8 mouse cellular contexts compared by ENCODE assay signal in genomic region chr8:84661961-84662571, GRCm38 (mm10). TPM values are rescaled to one million over a fixed set of nuclear protein-coding genes. Genes with fewer than 3 reads are reported as not detected.
DNase-seq lines count a peak whose midpoint lies in the region; ATAC-seq and TF ChIP-seq lines count a peak whose summit lies in the region.

No protein-coding gene starts in this region.

- TF ChIP-seq POLR2A in small intestine, adult 2 months (IDR thresholded peaks at IDR 0.05; ENCODE audit: low read depth, low read length) = no peak

- peak; percentile 2; the same call in 1 of the 2 replicates for ATAC-seq in forebrain, embryonic 15.5 days (replicated peaks)
- ATAC-seq in intestine, embryonic 14.5 days (replicated peaks; ENCODE audit: low FRiP score, low TSS enrichment, low read depth) = peak; percentile 0; the same call in 1 of the 2 replicates
- ATAC-seq in lung, embryonic 14.5 days (ENCODE audit: insufficient read depth) = 0 out of 2 replicates have a peak, but pooled peaks have one; percentile 4

- H3K36me3 ChIP-seq in forebrain, embryonic 15.5 days = no peaks in the 10 kb centered on the region
- H3K36me3 ChIP-seq in intestine, embryonic 14.5 days (ENCODE audit: control insufficient read depth, insufficient read depth, low read length) = no peaks in the 10 kb centered on the region
- H3K36me3 ChIP-seq in lung, embryonic 14.5 days (ENCODE audit: insufficient read depth) = no peaks in the 10 kb centered on the region
- H3K36me3 ChIP-seq in small intestine, adult 2 months (ENCODE audit: control insufficient read depth, insufficient read depth, low read length) = no peaks in the 10 kb centered on the region

- DNase-seq in layer of hippocampus, postnatal 10 days (ENCODE audit: low spot score in 2 of 2) = peak; percentile 61 to 67
- no peak for DNase-seq in layer of hippocampus, postnatal 14 days (ENCODE audit: low spot score in 2 of 2)
- DNase-seq in adrenal gland, adult 8-10 months = peak; percentile 60
- no peak for DNase-seq in intestine, embryonic 14.5 days (ENCODE audit: low spot score)
- peak; percentile 62 for DNase-seq in lung, embryonic 14.5 days
- no peak for DNase-seq in layer of hippocampus, adult 9-10 months (ENCODE audit: low spot score)

- WGBS in forebrain, embryonic 15.5 days = under 1% methylated on average over 61 of the region's 61 CpGs
- under 1% methylated on average over 61 of the region's 61 CpGs for WGBS in intestine, embryonic 14.5 days
- WGBS in lung, embryonic 14.5 days = under 1% methylated on average over 61 of the region's 61 CpGs
- WGBS in small intestine, adult 2 months = under 1% methylated on average over 61 of the region's 61 CpGs

- H3K4me2 ChIP-seq in forebrain, embryonic 15.5 days (replicated peaks) = peak overlapping the region; percentile 89
- peak overlapping the region; percentile 77 for H3K4me2 ChIP-seq in intestine, embryonic 14.5 days (ENCODE audit: low read length)
- peak overlapping the region; percentile 89 for H3K4me2 ChIP-seq in lung, embryonic 14.5 days

- H3K4me1 ChIP-seq in forebrain, embryonic 15.5 days = peaks cover 50% of the 10 kb centered on the region
- peaks cover 38% of the 10 kb centered on the region for H3K4me1 ChIP-seq in intestine, embryonic 14.5 days (replicated peaks; ENCODE audit: control insufficient read depth, insufficient read depth, low read length)
- H3K4me1 ChIP-seq in lung, embryonic 14.5 days (ENCODE audit: insufficient read depth) = peaks cover 20% of the 10 kb centered on the region
- peaks cover 10% of the 10 kb centered on the region; the same call in 1 of the 2 replicates for H3K4me1 ChIP-seq in small intestine, adult 2 months (ENCODE audit: control insufficient read depth, insufficient read depth, insufficient read length, low read length)

- no peaks in the 10 kb centered on the region for H3K27me3 ChIP-seq in forebrain, embryonic 15.5 days
- H3K27me3 ChIP-seq in intestine, embryonic 14.5 days (replicated peaks; ENCODE audit: control insufficient read depth, insufficient read depth, low read length) = no peaks in the 10 kb centered on the region
- H3K27me3 ChIP-seq in lung, embryonic 14.5 days (ENCODE audit: insufficient read depth, low read length) = no peaks in the 10 kb centered on the region
- H3K27me3 ChIP-seq in small intestine, adult 2 months (ENCODE audit: control insufficient read depth, insufficient read depth, low read length) = no peaks in the 10 kb centered on the region

- peak overlapping the region; percentile 70 for H3K4me3 ChIP-seq in forebrain, embryonic 15.5 days
- H3K4me3 ChIP-seq in intestine, embryonic 14.5 days (ENCODE audit: low read depth, low read length) = peak overlapping the region; percentile 96
- peak overlapping the region; percentile 86 for H3K4me3 ChIP-seq in lung, embryonic 14.5 days (ENCODE audit: low read depth, low read length)
- H3K4me3 ChIP-seq in small intestine, adult 2 months (ENCODE audit: low read depth, low read length) = peak overlapping the region; percentile 91

- peak overlapping the region; percentile 91 for H3K27ac ChIP-seq in forebrain, embryonic 15.5 days (replicated peaks)
- H3K27ac ChIP-seq in intestine, embryonic 14.5 days (ENCODE audit: low read depth) = peak overlapping the region; percentile 99
- H3K27ac ChIP-seq in lung, embryonic 14.5 days (ENCODE audit: low read depth) = peak overlapping the region; percentile 97
- peak overlapping the region; percentile 98 for H3K27ac ChIP-seq in small intestine, adult 2 months (ENCODE audit: insufficient read depth, low read depth, low read length)

- no peak for TF ChIP-seq CTCF in lung, embryonic 14.5 days (IDR thresholded peaks at IDR 0.05; ENCODE audit: low read depth)
- TF ChIP-seq CTCF in small intestine, adult 2 months (IDR thresholded peaks at IDR 0.05; ENCODE audit: extremely low read depth, insufficient read length, insufficient replicate concordance, low read depth, low read length) = no peak

- H3K9me3 ChIP-seq in forebrain, embryonic 15.5 days = no peaks in the 10 kb centered on the region
- H3K9me3 ChIP-seq in intestine, embryonic 14.5 days (ENCODE audit: control insufficient read depth, low read length) = no peaks in the 10 kb centered on the region
- H3K9me3 ChIP-seq in lung, embryonic 14.5 days (ENCODE audit: low read depth, low read length) = no peaks in the 10 kb centered on the region

- H3K9ac ChIP-seq in forebrain, embryonic 15.5 days (replicated peaks) = peak overlapping the region; percentile 74
- peak overlapping the region; percentile 94 for H3K9ac ChIP-seq in intestine, embryonic 14.5 days (ENCODE audit: low read length)
- peak overlapping the region; percentile 93 for H3K9ac ChIP-seq in lung, embryonic 14.5 days

RNA-seq across cellular contexts. Expression of gene Ier2, which starts 0.6 kb away (rescaled TPM):
- total RNA-seq in layer of hippocampus, postnatal 10 days (2021) = 10 to 100 TPM; 10.8 to 12.7 TPM
- total RNA-seq in layer of hippocampus, postnatal 14 days (2021) = 10 to 100 TPM in 1 of 2 experiments, 1 to 10 TPM in 1; 9.5 to 12.5 TPM
- total RNA-seq in adrenal gland, adult 8-10 months (2022) = 10 to 100 TPM; 18.3 to 48.9 (median 22.3) TPM
- polyA plus RNA-seq in forebrain, embryonic 15.5 days (2015; fragmentation: Nextera tagmentation; extraction: Ambion mirVana) = 26.0 and 33.4 TPM in 2 replicates
- 73.2 and 75.5 TPM in 2 replicates for polyA plus RNA-seq in intestine, embryonic 14.5 days (2014; fragmentation: Nextera tagmentation; extraction: Ambion mirVana)
- polyA plus RNA-seq in lung, embryonic 14.5 days (2014; fragmentation: Nextera tagmentation; extraction: Ambion mirVana) = 81.7 and 83.8 TPM in 2 replicates
- polyA plus RNA-seq in small intestine, adult 2 months (2012; rRNA removed) = 37.0 and 72.7 TPM in 2 replicates

RNA-seq across cellular contexts. Expression of gene Trmt1, which starts 24.0 kb away (rescaled TPM):
- 100 to 1,000 TPM in 1 of 2 experiments, 10 to 100 TPM in 1; 99.8 to 105 TPM for total RNA-seq in layer of hippocampus, postnatal 10 days (2021)
- total RNA-seq in layer of hippocampus, postnatal 14 days (2021) = 10 to 100 TPM; 82.9 to 97.3 TPM
- total RNA-seq in adrenal gland, adult 8-10 months (2022) = 100 to 1,000 TPM in 2 of 4 experiments, 10 to 100 TPM in 2; 75.4 to 109 (median 88.5) TPM
- 62.4 and 64.0 TPM in 2 replicates for polyA plus RNA-seq in forebrain, embryonic 15.5 days (2015; fragmentation: Nextera tagmentation; extraction: Ambion mirVana)
- polyA plus RNA-seq in intestine, embryonic 14.5 days (2014; fragmentation: Nextera tagmentation; extraction: Ambion mirVana) = 85.9 and 87.0 TPM in 2 replicates
- 66.1 and 68.6 TPM in 2 replicates for polyA plus RNA-seq in lung, embryonic 14.5 days (2014; fragmentation: Nextera tagmentation; extraction: Ambion mirVana)
- polyA plus RNA-seq in small intestine, adult 2 months (2012; rRNA removed) = 38.3 and 55.2 TPM in 2 replicates

RNA-seq across cellular contexts. Expression of gene Nacc1, which starts 25.6 kb away (rescaled TPM):
- 10 to 100 TPM; 73.7 to 75.3 TPM for total RNA-seq in layer of hippocampus, postnatal 10 days (2021)
- 10 to 100 TPM; 84.0 to 85.6 TPM for total RNA-seq in layer of hippocampus, postnatal 14 days (2021)
- total RNA-seq in adrenal gland, adult 8-10 months (2022) = 10 to 100 TPM; 81.0 to 86.9 (median 83.7) TPM
- polyA plus RNA-seq in forebrain, embryonic 15.5 days (2015; fragmentation: Nextera tagmentation; extraction: Ambion mirVana) = 15.5 and 16.4 TPM in 2 replicates
- 23.7 and 25.0 TPM in 2 replicates for polyA plus RNA-seq in intestine, embryonic 14.5 days (2014; fragmentation: Nextera tagmentation; extraction: Ambion mirVana)
- polyA plus RNA-seq in lung, embryonic 14.5 days (2014; fragmentation: Nextera tagmentation; extraction: Ambion mirVana) = 29.8 and 33.8 TPM in 2 replicates
- polyA plus RNA-seq in small intestine, adult 2 months (2012; rRNA removed) = 57.2 and 104 TPM in 2 replicates

RNA-seq across cellular contexts. Expression of gene Lyl1, which starts 39.2 kb away (rescaled TPM):
- total RNA-seq in layer of hippocampus, postnatal 10 days (2021) = 1 to 10 TPM; 4.0 to 5.4 TPM
- 1 to 10 TPM; 3.4 to 4.2 TPM for total RNA-seq in layer of hippocampus, postnatal 14 days (2021)
- 1 to 10 TPM; 3.1 to 5.6 (median 4.2) TPM for total RNA-seq in adrenal gland, adult 8-10 months (2022)
- polyA plus RNA-seq in forebrain, embryonic 15.5 days (2015; fragmentation: Nextera tagmentation; extraction: Ambion mirVana) = 2.1 and 2.5 TPM in 2 replicates
- 4.3 and 5.2 TPM in 2 replicates for polyA plus RNA-seq in intestine, embryonic 14.5 days (2014; fragmentation: Nextera tagmentation; extraction: Ambion mirVana)
- polyA plus RNA-seq in lung, embryonic 14.5 days (2014; fragmentation: Nextera tagmentation; extraction: Ambion mirVana) = 12.0 and 12.5 TPM in 2 replicates
- polyA plus RNA-seq in small intestine, adult 2 months (2012; rRNA removed) = 4.2 and 8.2 TPM in 2 replicates

Comparison
In these comparisons a context has a peak if more than half of its experiments do, and no peak if none do; other contexts are left out.
1. DNase-seq: peak in layer of hippocampus, postnatal 10 days (2 of 2), adrenal gland, adult 8-10 months (single experiment) and lung, embryonic 14.5 days (single experiment); none in layer of hippocampus, postnatal 14 days (0 of 2), intestine, embryonic 14.5 days (single experiment) and layer of hippocampus, adult 9-10 months (single experiment).
2. Peak in every context shown above with its lines, with median percentiles within 50 percentile points of each other: ATAC-seq, H3K27ac ChIP-seq, H3K4me2 ChIP-seq, H3K4me3 ChIP-seq and H3K9ac ChIP-seq.